Mouse (Mus musculus) right cerebral cortex, adult 2 months (tissue): ENCODE results near the gene Cd37.
A peak's percentile ranks its signal among the peaks of the same experiment; 100 is the strongest.

ENCODE experiments used
- DNase-seq, 2 experiments: peaks; one replicate each; pipeline ENCODE4 v3.0.0; 2021 to 2022; ENCODE audit warnings: low spot score in 2 of 2

Gene Cd37

GRCm38 (mm10) chr7:45234922-45235571, 3.9 kb downstream of the Cd37 start:
- no peak for DNase-seq

GRCm38 (mm10) chr7:45234333-45234841, 4.5 kb downstream of the Cd37 start:
- DNase-seq: no peak

- peak; percentile 79 to 82 for DNase-seq
These were observed 5.2 kb downstream of the Cd37 start for GRCm38 (mm10) chr7:45233580-45234332.

GRCm38 (mm10) chr7:45232716-45233465, 6.0 kb downstream of the Cd37 start:
- peak; percentile 44 to 58 for DNase-seq

- no peak for DNase-seq
These were observed 7.0 kb downstream of the Cd37 start for GRCm38 (mm10) chr7:45231941-45232340.

- no peak for DNase-seq
These were observed 7.7 kb downstream of the Cd37 start for GRCm38 (mm10) chr7:45231192-45231591.

GRCm38 (mm10) chr7:45229459-45230203, 9.3 kb downstream of the Cd37 start:
- DNase-seq: no peak

- DNase-seq: no peak
These were observed 9.9 kb downstream of the Cd37 start for GRCm38 (mm10) chr7:45229046-45229445.

- no peak for DNase-seq
These were observed 10.4 kb downstream of the Cd37 start for GRCm38 (mm10) chr7:45228548-45228947.

- no peak for DNase-seq
These were observed 12.5 kb downstream of the Cd37 start for GRCm38 (mm10) chr7:45226421-45226820.

GRCm38 (mm10) chr7:45224826-45225225, 14.1 kb downstream of the Cd37 start:
- DNase-seq: no peak

- no peak for DNase-seq
These were observed 17.2 kb downstream of the Cd37 start for GRCm38 (mm10) chr7:45221680-45222079.

GRCm38 (mm10) chr7:45216442-45217183, 22.3 kb downstream of the Cd37 start:
- DNase-seq: no peak

- no peak for DNase-seq
These were observed 23.1 kb downstream of the Cd37 start, which contains the start of gene Tead2 for GRCm38 (mm10) chr7:45215673-45216441. Gene Tead2, plus strand, starts transcription at chr7:45215753.

- no peak for DNase-seq
These were observed 25.2 kb downstream of the Cd37 start for GRCm38 (mm10) chr7:45213708-45214107.

- no peak for DNase-seq
These were observed 26.6 kb downstream of the Cd37 start for GRCm38 (mm10) chr7:45212356-45212755.

GRCm38 (mm10) chr7:45211851-45212251, 27.1 kb downstream of the Cd37 start, which contains the start of gene Dkkl1:
Gene Dkkl1, minus strand, starts transcription at chr7:45212147.
- DNase-seq: no peak

GRCm38 (mm10) chr7:45211070-45211469, 27.8 kb downstream of the Cd37 start:
- no peak for DNase-seq

GRCm38 (mm10) chr7:45208260-45208659, 30.7 kb downstream of the Cd37 start:
- no peak for DNase-seq
